Mouse (Mus musculus) urinary bladder, postnatal 36 days (tissue): ENCODE measurements around the gene Htr5b.

Experiments
- DNase-seq, 2 experiments: peaks; one replicate each; pipeline ENCODE4 v3.0.0; 2022; ENCODE audit warnings: low spot score in 2 of 2, mixed read lengths in 1 of 2

Htr5b gene

GRCm38 (mm10) chr1:121528399-121528720 is at the start of gene Htr5b:
TSS of gene Htr5b (minus strand) at chr1:121528465.
- no peak for DNase-seq

- no peak for DNase-seq
Observed at GRCm38 (mm10) chr1:121577491-121577890, 49.2 kb upstream of the Htr5b start.

GRCm38 (mm10) chr1:121570522-121570921 is 42.3 kb upstream of the Htr5b start:
- no peak for DNase-seq

- peak; percentile 95 to 97 for DNase-seq
Observed at GRCm38 (mm10) chr1:121567521-121568489, 39.5 kb upstream of the Htr5b start, which contains the start of gene Ddx18. TSS of gene Ddx18 (minus strand) at chr1:121567989.

- DNase-seq = peak in 1 of 2 experiments; percentile 32
Observed at GRCm38 (mm10) chr1:121557861-121558260, 29.6 kb upstream of the Htr5b start.

- no peak for DNase-seq
Observed at GRCm38 (mm10) chr1:121551457-121551835, 23.2 kb upstream of the Htr5b start.

- DNase-seq = no peak
Observed at GRCm38 (mm10) chr1:121550801-121551456, 22.7 kb upstream of the Htr5b start.

- DNase-seq = no peak
Observed at GRCm38 (mm10) chr1:121549456-121549855, 21.2 kb upstream of the Htr5b start.

- DNase-seq = no peak
Observed at GRCm38 (mm10) chr1:121548667-121549066, 20.4 kb upstream of the Htr5b start.

- DNase-seq = no peak
Observed at GRCm38 (mm10) chr1:121546844-121547243, 18.6 kb upstream of the Htr5b start.

GRCm38 (mm10) chr1:121540361-121540760 is 12.1 kb upstream of the Htr5b start:
- DNase-seq = no peak

GRCm38 (mm10) chr1:121531439-121531838 is 3.2 kb upstream of the Htr5b start:
- no peak for DNase-seq

GRCm38 (mm10) chr1:121529286-121529685 is 1.0 kb upstream of the Htr5b start:
- DNase-seq = no peak

GRCm38 (mm10) chr1:121527600-121528398 is 466 bp downstream of the Htr5b start:
- DNase-seq = no peak

- DNase-seq = no peak
Observed at GRCm38 (mm10) chr1:121527061-121527460, 1.2 kb downstream of the Htr5b start.

- DNase-seq = no peak
Observed at GRCm38 (mm10) chr1:121518609-121519008, 9.7 kb downstream of the Htr5b start.

GRCm38 (mm10) chr1:121511966-121512365 is 16.3 kb downstream of the Htr5b start:
- no peak for DNase-seq

- no peak for DNase-seq
Observed at GRCm38 (mm10) chr1:121511186-121511585, 17.1 kb downstream of the Htr5b start.

GRCm38 (mm10) chr1:121510420-121511140 is 17.7 kb downstream of the Htr5b start:
- DNase-seq = no peak

- DNase-seq = no peak
Observed at GRCm38 (mm10) chr1:121508729-121509128, 19.5 kb downstream of the Htr5b start.

GRCm38 (mm10) chr1:121497093-121497492 is 31.2 kb downstream of the Htr5b start:
- no peak for DNase-seq
